Mouse (Mus musculus): ENCODE data around the gene Bbs10.

Bbs10 gene

GRCm38 (mm10) chr10:111327957-111328356 lies 29.5 kb downstream of the Bbs10 start:
- DNase-seq, result no peak

- peak; percentile 7 for DNase-seq
Measured at GRCm38 (mm10) chr10:111329326-111329725, 30.8 kb downstream of the Bbs10 start.

GRCm38 (mm10) chr10:111334902-111335301 lies 36.4 kb downstream of the Bbs10 start:
- DNase-seq, result no peak

GRCm38 (mm10) chr10:111335517-111336352 lies 37.3 kb downstream of the Bbs10 start:
- no peak for DNase-seq

- DNase-seq, result no peak
Measured at GRCm38 (mm10) chr10:111336353-111336713, 37.9 kb downstream of the Bbs10 start.

GRCm38 (mm10) chr10:111339296-111339695 lies 40.8 kb downstream of the Bbs10 start:
- DNase-seq, result no peak

- DNase-seq, result no peak
Measured at GRCm38 (mm10) chr10:111341761-111342160, 43.3 kb downstream of the Bbs10 start.

- DNase-seq, result peak; percentile 28
Measured at GRCm38 (mm10) chr10:111343555-111343954, 45.1 kb downstream of the Bbs10 start.

- no peak for DNase-seq
Measured at GRCm38 (mm10) chr10:111348263-111348662, 49.8 kb downstream of the Bbs10 start.

Measured in cerebellum, adult 9-11 months (tissue).